Mouse (Mus musculus): Measurements from ENCODE around the gene Sema6b. TPM values are rescaled to one million over a fixed set of nuclear protein-coding genes. Genes with fewer than 3 reads are reported as not detected.

Gene Sema6b
- polyA plus RNA-seq, 1 experiment from 2014 or later, result 1.1 TPM

GRCm38 (mm10) chr17:56123161-56123560 is 17.0 kb downstream of the Sema6b start:
- H3K4me1 ChIP-seq (ENCODE audit: insufficient read depth, low read length), result peaks cover 23% of the 10 kb centered on the region
- H3K27me3 ChIP-seq (ENCODE audit: insufficient read depth, low read length), result peaks cover 66% of the 10 kb centered on the region
- H3K27ac ChIP-seq (ENCODE audit: low read length), result no peak overlapping the region
- 0 out of 2 replicates have a peak, but pooled peaks cover 10% of the 10 kb centered on the region for H3K36me3 ChIP-seq (ENCODE audit: insufficient read depth, low read length)
- WGBS, result 81% methylated on average over 12 of the region's 12 CpGs
- no peak overlapping the region for H3K4me2 ChIP-seq (replicated peaks; ENCODE audit: low read depth, low read length)
- H3K4me3 ChIP-seq (ENCODE audit: low read length), result no peak overlapping the region
- H3K9ac ChIP-seq (replicated peaks; ENCODE audit: low read length), result no peak overlapping the region
- no peak for ATAC-seq (ENCODE audit: low FRiP score, low TSS enrichment)
- peaks cover 15% of the 10 kb centered on the region for H3K9me3 ChIP-seq (ENCODE audit: low read length)

GRCm38 (mm10) chr17:56121826-56122225 is 18.3 kb downstream of the Sema6b start, which contains the start of gene Lrg1:
Gene Lrg1, minus strand, starts transcription at chr17:56122001.
- H3K27ac ChIP-seq (ENCODE audit: low read length), result no peak within 1 kb of the TSS
- ATAC-seq (ENCODE audit: low FRiP score, low TSS enrichment), result no peak
- no peak within 1 kb of the TSS for H3K4me2 ChIP-seq (replicated peaks; ENCODE audit: low read depth, low read length)
- H3K9ac ChIP-seq (replicated peaks; ENCODE audit: low read length), result no peak within 1 kb of the TSS
- H3K9me3 ChIP-seq (ENCODE audit: low read length), result peaks cover 15% of the 10 kb centered on the region
- 0 out of 2 replicates have a peak, but pooled peaks cover 10% of the 10 kb centered on the region for H3K36me3 ChIP-seq (ENCODE audit: insufficient read depth, low read length)
- peak within 1 kb of the TSS; percentile 31; the same call in 1 of the 2 replicates for H3K4me3 ChIP-seq (ENCODE audit: low read length)
- peaks cover 29% of the 10 kb centered on the region for H3K4me1 ChIP-seq (ENCODE audit: insufficient read depth, low read length)
- 65% methylated on average over 2 of the region's 2 CpGs for WGBS
- peaks cover 71% of the 10 kb centered on the region for H3K27me3 ChIP-seq (ENCODE audit: insufficient read depth, low read length)

GRCm38 (mm10) chr17:56119981-56120880 is 19.9 kb downstream of the Sema6b start:
- H3K9ac ChIP-seq (replicated peaks; ENCODE audit: low read length), result 0 out of 2 replicates have a peak overlapping the region, but pooled peaks have one; percentile 31
- H3K4me1 ChIP-seq (ENCODE audit: insufficient read depth, low read length), result peaks cover 30% of the 10 kb centered on the region
- no peak overlapping the region for H3K27ac ChIP-seq (ENCODE audit: low read length)
- H3K27me3 ChIP-seq (ENCODE audit: insufficient read depth, low read length), result peaks cover 74% of the 10 kb centered on the region
- peak overlapping the region; percentile 46 for H3K4me2 ChIP-seq (replicated peaks; ENCODE audit: low read depth, low read length)
- 3% methylated on average over 65 of the region's 66 CpGs for WGBS
- H3K36me3 ChIP-seq (ENCODE audit: insufficient read depth, low read length), result 0 out of 2 replicates have a peak, but pooled peaks cover 10% of the 10 kb centered on the region
- peak; percentile 16; the same call in 1 of the 2 replicates for ATAC-seq (ENCODE audit: low FRiP score, low TSS enrichment)
- H3K9me3 ChIP-seq (ENCODE audit: low read length), result peaks cover 15% of the 10 kb centered on the region
- peak overlapping the region; percentile 31 for H3K4me3 ChIP-seq (ENCODE audit: low read length)

- Histone ChIP-seq H3K27ac (ENCODE audit: low read length) (no peak overlapping the region), H3K27me3 (ENCODE audit: insufficient read depth, low read length) (peaks cover 70% of the 10 kb centered on the region), H3K4me2 (replicated peaks; ENCODE audit: low read depth, low read length) (peak overlapping the region; percentile 46), H3K4me1 (ENCODE audit: insufficient read depth, low read length) (peaks cover 26% of the 10 kb centered on the region), H3K9me3 (ENCODE audit: low read length) (peaks cover 15% of the 10 kb centered on the region), H3K4me3 (ENCODE audit: low read length) (peak overlapping the region; percentile 31), H3K9ac (replicated peaks; ENCODE audit: low read length) (0 out of 2 replicates have a peak overlapping the region, but pooled peaks have one; percentile 22), H3K36me3 (ENCODE audit: insufficient read depth, low read length) (0 out of 2 replicates have a peak, but pooled peaks cover 10% of the 10 kb centered on the region)
- ATAC-seq (ENCODE audit: low FRiP score, low TSS enrichment), result no peak
- 24% methylated on average over 12 of the region's 12 CpGs for WGBS
These were observed 20.7 kb downstream of the Sema6b start for GRCm38 (mm10) chr17:56119431-56119830.

DNA sequence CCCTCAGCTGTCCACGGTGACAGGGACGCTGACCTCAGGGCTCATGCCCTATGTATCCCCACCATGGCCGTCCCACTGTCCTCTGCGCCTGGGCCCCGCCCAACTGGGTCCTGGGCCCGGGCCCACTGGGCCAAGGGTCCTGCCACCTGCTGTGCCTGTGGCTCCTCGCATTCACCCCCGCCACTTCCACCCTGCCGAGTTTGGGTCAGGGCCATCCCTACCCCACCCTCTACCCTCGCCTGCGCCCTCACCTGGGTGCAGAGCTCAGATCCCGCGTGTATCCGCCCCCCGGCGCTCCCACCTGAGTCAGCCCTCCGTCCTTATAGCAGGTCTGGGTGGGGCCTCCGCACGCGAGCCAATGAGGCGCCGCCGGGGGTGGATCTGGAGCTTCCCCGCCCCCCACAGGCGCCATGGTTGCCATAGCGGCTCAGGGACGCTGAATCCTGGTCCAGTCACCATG is 22.9 kb downstream of the Sema6b start, which contains the start of gene Plin5:
Plin5 (minus strand) TSS at position 346 of the 460 bp plus-strand sequence.
- Histone ChIP-seq H3K9me3 (ENCODE audit: low read length) (peaks cover 4% of the 10 kb centered on the region), H3K9ac (replicated peaks; ENCODE audit: low read length) (peak within 1 kb of the TSS; percentile 48; the same call in 1 of the 2 replicates), H3K4me2 (replicated peaks; ENCODE audit: low read depth, low read length) (peak within 1 kb of the TSS; percentile 71), H3K36me3 (ENCODE audit: insufficient read depth, low read length) (0 out of 2 replicates have a peak, but pooled peaks cover 3% of the 10 kb centered on the region), H3K4me1 (ENCODE audit: insufficient read depth, low read length) (peaks cover 21% of the 10 kb centered on the region), H3K27me3 (ENCODE audit: insufficient read depth, low read length) (peaks cover 49% of the 10 kb centered on the region), H3K4me3 (ENCODE audit: low read length) (peak within 1 kb of the TSS; percentile 48), H3K27ac (ENCODE audit: low read length) (no peak within 1 kb of the TSS)
- peak; percentile 73 for ATAC-seq (ENCODE audit: low FRiP score, low TSS enrichment)
- WGBS, result 2% methylated on average over 27 of the region's 27 CpGs

- Histone ChIP-seq H3K9ac (replicated peaks; ENCODE audit: low read length) (no peak overlapping the region), H3K4me2 (replicated peaks; ENCODE audit: low read depth, low read length) (no peak overlapping the region), H3K4me3 (ENCODE audit: low read length) (no peak overlapping the region), H3K9me3 (ENCODE audit: low read length) (no peaks in the 10 kb centered on the region), H3K27ac (ENCODE audit: low read length) (no peak overlapping the region), H3K27me3 (ENCODE audit: insufficient read depth, low read length) (peaks cover 38% of the 10 kb centered on the region), H3K4me1 (ENCODE audit: insufficient read depth, low read length) (peaks cover 21% of the 10 kb centered on the region), H3K36me3 (ENCODE audit: insufficient read depth, low read length) (no peaks in the 10 kb centered on the region)
- no peak for ATAC-seq (ENCODE audit: low FRiP score, low TSS enrichment)
- WGBS, result 77% methylated on average over 10 of the region's 10 CpGs
These were observed 23.9 kb downstream of the Sema6b start for GRCm38 (mm10) chr17:56116193-56116592.

- Histone ChIP-seq H3K4me2 (replicated peaks; ENCODE audit: low read depth, low read length) (no peak overlapping the region), H3K4me1 (ENCODE audit: insufficient read depth, low read length) (peaks cover 7% of the 10 kb centered on the region; the same call in 1 of the 2 replicates), H3K4me3 (ENCODE audit: low read length) (no peak overlapping the region), H3K27me3 (ENCODE audit: insufficient read depth, low read length) (peaks cover 6% of the 10 kb centered on the region; the same call in 1 of the 2 replicates), H3K36me3 (ENCODE audit: insufficient read depth, low read length) (no peaks in the 10 kb centered on the region), H3K9ac (replicated peaks; ENCODE audit: low read length) (no peak overlapping the region), H3K9me3 (ENCODE audit: low read length) (no peaks in the 10 kb centered on the region), H3K27ac (ENCODE audit: low read length) (no peak overlapping the region)
- ATAC-seq (ENCODE audit: low FRiP score, low TSS enrichment), result no peak
- WGBS, result 77% methylated on average over 3 of the region's 3 CpGs
These were observed 27.4 kb downstream of the Sema6b start for GRCm38 (mm10) chr17:56112743-56113142.

- Histone ChIP-seq H3K27ac (ENCODE audit: low read length) (no peak overlapping the region), H3K9me3 (ENCODE audit: low read length) (no peaks in the 10 kb centered on the region), H3K9ac (replicated peaks; ENCODE audit: low read length) (no peak overlapping the region), H3K36me3 (ENCODE audit: insufficient read depth, low read length) (no peaks in the 10 kb centered on the region), H3K4me3 (ENCODE audit: low read length) (no peak overlapping the region), H3K4me2 (replicated peaks; ENCODE audit: low read depth, low read length) (no peak overlapping the region), H3K4me1 (ENCODE audit: insufficient read depth, low read length) (0 out of 2 replicates have a peak, but pooled peaks cover under 1% of the 10 kb centered on the region), H3K27me3 (ENCODE audit: insufficient read depth, low read length) (peaks cover 4% of the 10 kb centered on the region; the same call in 1 of the 2 replicates)
- ATAC-seq (ENCODE audit: low FRiP score, low TSS enrichment), result peak; percentile 23; the same call in 1 of the 2 replicates
- 43% methylated on average over 5 of the region's 5 CpGs for WGBS
These were observed 28.3 kb downstream of the Sema6b start for GRCm38 (mm10) chr17:56111864-56112263.

DNA sequence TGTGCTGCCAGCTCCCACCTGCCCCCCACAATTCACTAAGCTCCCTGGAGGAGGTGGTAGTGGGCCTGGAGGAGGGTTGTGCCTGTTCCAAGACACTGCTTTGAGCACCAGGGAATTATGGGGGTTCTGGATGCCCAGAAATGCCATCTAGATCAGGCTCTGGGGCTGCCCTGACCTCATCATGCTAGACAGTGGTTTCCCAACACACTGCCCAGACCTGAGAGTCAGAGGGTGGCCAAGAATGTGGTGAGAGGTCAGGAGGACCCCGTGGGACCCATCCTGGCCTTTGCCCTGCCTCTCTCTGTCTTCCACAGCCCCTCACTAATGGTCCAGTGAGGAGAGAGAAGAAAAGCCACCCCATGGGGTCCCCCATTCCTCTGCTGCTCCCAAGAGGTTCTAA is 29.1 kb downstream of the Sema6b start:
- Histone ChIP-seq H3K4me3 (ENCODE audit: low read length) (no peak overlapping the region), H3K9me3 (ENCODE audit: low read length) (no peaks in the 10 kb centered on the region), H3K27me3 (ENCODE audit: insufficient read depth, low read length) (no peaks in the 10 kb centered on the region; the same call in 1 of the 2 replicates), H3K27ac (ENCODE audit: low read length) (no peak overlapping the region), H3K4me2 (replicated peaks; ENCODE audit: low read depth, low read length) (no peak overlapping the region), H3K4me1 (ENCODE audit: insufficient read depth, low read length) (no peaks in the 10 kb centered on the region), H3K9ac (replicated peaks; ENCODE audit: low read length) (no peak overlapping the region), H3K36me3 (ENCODE audit: insufficient read depth, low read length) (no peaks in the 10 kb centered on the region)
- ATAC-seq (ENCODE audit: low FRiP score, low TSS enrichment), result no peak
- WGBS, result 64% methylated on average over 1 of the region's 1 CpGs
